Mouse (Mus musculus) spleen, adult 2 months (tissue): ENCODE measurements at regions not wholly inside any gene's neighbourhood (a gene's known extent, or its start where the extent isn't known, plus 50 kb on each side); places are given as distances from the start of the nearest gene placed in this dataset.

ENCODE experiments used
- CTCF ChIP-seq: fragments of 200-500 bp; IDR thresholded peaks from 2 replicates; pipeline ENCODE4 v1.5.1; 2011; ENCODE audit warnings: mild to moderate bottlenecking, inconsistent platforms; ENCODE audit not compliant: insufficient read depth, insufficient read length, insufficient replicate concordance; ENCODE audit errors: extremely low read depth
- POLR2A ChIP-seq: fragments of 200-500 bp; IDR thresholded peaks from 2 replicates; pipeline ENCODE4 v1.6.1; 2011; ENCODE audit warnings: low read depth, low read length, inconsistent platforms

- no peak for TF ChIP-seq POLR2A
- TF ChIP-seq CTCF, result no peak
These were observed 170.8 kb upstream of the Lmo4 start for GRCm38 (mm10) chr3:144375725-144376412.
